Mouse (Mus musculus) MEL (cell line): ENCODE results near the gene Tomt. TPM values are rescaled to one million over a fixed set of nuclear protein-coding genes. Genes with fewer than 3 reads are reported as not detected.

Experiments used
- DNase-seq: peaks from one replicate; pipeline ENCODE4 v3.0.0; 2011; ENCODE audit warnings: low read depth, low spot score
- H3K27ac ChIP-seq: 2 replicates; pipeline ENCODE4 v1.5.1; 2012; ENCODE audit warnings: low read depth, mild to moderate bottlenecking, control low read depth, low read length, moderate library complexity; ENCODE audit not compliant: control insufficient read depth
- H3K27me3 ChIP-seq, 2 experiments: fragments of 150-350 bp in 1 of 2; sonication (generic) in 1 of 2; 2 replicates each; pipeline ENCODE4 v1.6.1; 2012; ENCODE audit warnings: low read length in 2 of 2, mild to moderate bottlenecking in 2 of 2, improper control_type of control experiment in 1 of 2, moderate library complexity in 1 of 2; ENCODE audit not compliant: insufficient read depth in 2 of 2, control insufficient read depth in 1 of 2
- H3K36me3 ChIP-seq, 2 experiments: 2 replicates each; pipeline ENCODE4 v1.6.1; 2012 to 2014; ENCODE audit warnings: low read length in 2 of 2, improper control_type of control experiment in 1 of 2, inconsistent platforms in 1 of 2, mild to moderate bottlenecking in 1 of 2; ENCODE audit not compliant: insufficient read depth in 2 of 2, control insufficient read depth in 1 of 2
- H3K4me1 ChIP-seq, 2 experiments: fragments of 150-350 bp in 1 of 2; sonication (generic) in 1 of 2; 2 replicates each; pipeline ENCODE4 v1.6.1; 2012; ENCODE audit warnings: low read length in 2 of 2, improper control_type of control experiment in 1 of 2, mild to moderate bottlenecking in 1 of 2; ENCODE audit not compliant: insufficient read depth in 2 of 2, control insufficient read depth in 1 of 2
- H3K4me3 ChIP-seq, 2 experiments: fragments of 150-350 bp in 1 of 2; sonication (generic) in 1 of 2; 2 replicates each; pipeline ENCODE4 v1.5.1; 2012; ENCODE audit warnings: low read depth in 2 of 2, low read length in 2 of 2, mild to moderate bottlenecking in 2 of 2, moderate library complexity in 2 of 2, control low read depth in 1 of 2, improper control_type of control experiment in 1 of 2; ENCODE audit not compliant: control insufficient read depth in 1 of 2, insufficient read depth in 1 of 2
- H3K79me2 ChIP-seq: 2 replicates; pipeline ENCODE4 v1.6.1; 2012; ENCODE audit warnings: mild to moderate bottlenecking, low read length, moderate library complexity; ENCODE audit not compliant: control insufficient read depth, poor library complexity, insufficient read depth
- H3K9ac ChIP-seq: 2 replicates; pipeline ENCODE4 v1.6.1; 2012; ENCODE audit warnings: low read depth, mild to moderate bottlenecking, control low read depth, low read length, moderate library complexity; ENCODE audit not compliant: control insufficient read depth, poor library complexity, severe bottlenecking
- H3K9me3 ChIP-seq: fragments of 150-350 bp; sonication (generic); replicated peaks from 2 replicates; pipeline ENCODE4 v1.6.1; 2012; ENCODE audit warnings: mild to moderate bottlenecking, low read length, improper control_type of control experiment, moderate library complexity; ENCODE audit not compliant: insufficient read depth
- CHD1 ChIP-seq: IDR thresholded peaks from 2 replicates; pipeline ENCODE4 v1.6.1; 2012; ENCODE audit warnings: low read depth, mild to moderate bottlenecking, inconsistent platforms, low read length, improper control_type of control experiment
- CTCF ChIP-seq, 3 experiments: IDR thresholded peaks in 2 of 3; conservative IDR thresholded peaks in 1 of 3; 2 replicates each; pipeline ENCODE4 v1.5.1; 2011 to 2012; ENCODE audit warnings: low read length in 3 of 3, low read depth in 2 of 3, mild to moderate bottlenecking in 2 of 3, improper control_type of control experiment in 1 of 3, inconsistent platforms in 1 of 3, mixed read lengths in 1 of 3, moderate library complexity in 1 of 3; ENCODE audit not compliant: control insufficient read depth in 1 of 3, insufficient read depth in 1 of 3, poor library complexity in 1 of 3, severe bottlenecking in 1 of 3
- E2F4 ChIP-seq: IDR thresholded peaks from 2 replicates; pipeline ENCODE4 v1.6.1; 2011; ENCODE audit warnings: low read depth, low read length, improper control_type of control experiment, borderline replicate concordance
- EP300 ChIP-seq, 2 experiments: IDR thresholded peaks; 2 replicates each; pipeline ENCODE4 v1.6.1; 2011; ENCODE audit warnings: improper control_type of control experiment in 2 of 2, low read length in 2 of 2, low read depth in 1 of 2, mild to moderate bottlenecking in 1 of 2
- ETS1 ChIP-seq: IDR thresholded peaks from 2 replicates; pipeline ENCODE4 v1.6.1; 2012; ENCODE audit warnings: low read depth, mild to moderate bottlenecking, inconsistent platforms, low read length, improper control_type of control experiment, moderate library complexity
- GABPA ChIP-seq: IDR thresholded peaks from 2 replicates; pipeline ENCODE4 v1.6.1; 2012; ENCODE audit warnings: low read depth, mild to moderate bottlenecking, inconsistent platforms, low read length, improper control_type of control experiment, moderate library complexity
- HCFC1 ChIP-seq: IDR thresholded peaks from 2 replicates; pipeline ENCODE4 v1.6.1; 2012; ENCODE audit warnings: low read depth, mild to moderate bottlenecking, inconsistent platforms, low read length, improper control_type of control experiment, moderate library complexity
- JUND ChIP-seq: IDR thresholded peaks from 2 replicates; pipeline ENCODE4 v1.6.1; 2011; ENCODE audit warnings: low read depth, mild to moderate bottlenecking, improper control_type of control experiment, low read length
- KAT2A ChIP-seq: conservative IDR thresholded peaks from 2 replicates; pipeline ENCODE4 v1.6.1; 2012; ENCODE audit warnings: low read depth, low read length, improper control_type of control experiment, inconsistent platforms
- MAFK ChIP-seq: IDR thresholded peaks from 2 replicates; pipeline ENCODE4 v1.6.1; 2011; ENCODE audit warnings: low read depth, mild to moderate bottlenecking, low read length, improper control_type of control experiment, borderline replicate concordance
- MAX ChIP-seq: IDR thresholded peaks from 2 replicates; pipeline ENCODE4 v1.6.1; 2011; ENCODE audit warnings: low read length, improper control_type of control experiment
- MXI1 ChIP-seq: IDR thresholded peaks from 2 replicates; pipeline ENCODE4 v1.6.1; 2011; ENCODE audit warnings: mild to moderate bottlenecking, low read depth, low read length, improper control_type of control experiment
- MYB ChIP-seq: IDR thresholded peaks from 2 replicates; pipeline ENCODE4 v1.6.1; 2011; ENCODE audit warnings: mild to moderate bottlenecking, low read depth, low read length, improper control_type of control experiment
- NELFE ChIP-seq: IDR thresholded peaks from 2 replicates; pipeline ENCODE4 v1.6.1; 2011; ENCODE audit warnings: low read depth, low read length, improper control_type of control experiment
- POLR2A ChIP-seq, 2 experiments: IDR thresholded peaks; 2 replicates each; pipeline ENCODE4 v1.6.1; 2011 to 2012; ENCODE audit warnings: low read length in 2 of 2, mild to moderate bottlenecking in 2 of 2, control low read depth in 1 of 2, improper control_type of control experiment in 1 of 2, low read depth in 1 of 2, moderate library complexity in 1 of 2; ENCODE audit not compliant: control insufficient read depth in 1 of 2, insufficient read depth in 1 of 2, poor library complexity in 1 of 2
- POLR2AphosphoS5 ChIP-seq: IDR thresholded peaks from 2 replicates; pipeline ENCODE4 v1.6.1; 2012; ENCODE audit warnings: low read depth, borderline replicate concordance, mild to moderate bottlenecking, inconsistent platforms, low read length, moderate library complexity, mixed read lengths
- RAD21 ChIP-seq: IDR thresholded peaks from 2 replicates; pipeline ENCODE4 v1.6.1; 2011; ENCODE audit warnings: mild to moderate bottlenecking, low read depth, low read length, improper control_type of control experiment
- RCOR1 ChIP-seq: IDR thresholded peaks from 2 replicates; pipeline ENCODE4 v1.6.1; 2012; ENCODE audit warnings: low read depth, mild to moderate bottlenecking, inconsistent platforms, low read length, improper control_type of control experiment
- SMC3 ChIP-seq: IDR thresholded peaks from 2 replicates; pipeline ENCODE4 v1.6.1; 2011; ENCODE audit warnings: low read depth, low read length, improper control_type of control experiment
- TBP ChIP-seq: IDR thresholded peaks from 2 replicates; pipeline ENCODE4 v1.8.0; 2011; ENCODE audit warnings: low read depth, low read length, improper control_type of control experiment
- TCF12 ChIP-seq: IDR thresholded peaks from 2 replicates; pipeline ENCODE4 v1.6.1; 2014; ENCODE audit warnings: low read depth, mild to moderate bottlenecking, inconsistent platforms, low read length, improper control_type of control experiment, moderate library complexity
- UBTF ChIP-seq: IDR thresholded peaks from 2 replicates; pipeline ENCODE4 v1.6.1; 2012; ENCODE audit warnings: low read depth, mild to moderate bottlenecking, inconsistent platforms, low read length, improper control_type of control experiment, moderate library complexity, borderline replicate concordance; ENCODE audit not compliant: insufficient read depth
- USF2 ChIP-seq, 2 experiments: IDR thresholded peaks; 2 replicates each; pipeline ENCODE4 v1.6.1; 2011 to 2012; ENCODE audit warnings: improper control_type of control experiment in 2 of 2, low read length in 2 of 2, borderline replicate concordance in 1 of 2, inconsistent platforms in 1 of 2, low read depth in 1 of 2, mild to moderate bottlenecking in 1 of 2; ENCODE audit not compliant: insufficient read depth in 1 of 2
- ZMIZ1 ChIP-seq: IDR thresholded peaks from 2 replicates; pipeline ENCODE4 v1.6.1; 2012; ENCODE audit warnings: low read depth, mild to moderate bottlenecking, inconsistent platforms, low read length, improper control_type of control experiment, moderate library complexity
- ZNF384 ChIP-seq: IDR thresholded peaks from 2 replicates; pipeline ENCODE4 v1.6.1; 2012; ENCODE audit warnings: low read depth, mild to moderate bottlenecking, inconsistent platforms, low read length, improper control_type of control experiment
- polyA plus RNA-seq, 2 experiments: library from polyadenylated mRNA; stranded (reverse) in 1 of 2; unstranded in 1 of 2; fragments of >175 nt in 1 of 2; fragments of >200 nt in 1 of 2; gene quantifications; 2 replicates each; pipeline versions ENCODE4 v1.2.1 to v1.2.4; 2012; ENCODE audit warnings: low replicate concordance in 2 of 2, low read depth in 1 of 2; ENCODE audit not compliant: insufficient read length in 2 of 2, insufficient read depth in 1 of 2, missing spikeins in 1 of 2
- total RNA-seq: library from RNA; depleted of rRNA; stranded (reverse); fragments of 300-350 nt; gene quantifications from 2 replicates; pipeline ENCODE4 v1.2.3, GENCODE M21; 2012

Gene Tomt
- total and polyA plus RNA-seq, 3 experiments = 0.82 to 1.3 TPM; not detected in 1

DNA sequence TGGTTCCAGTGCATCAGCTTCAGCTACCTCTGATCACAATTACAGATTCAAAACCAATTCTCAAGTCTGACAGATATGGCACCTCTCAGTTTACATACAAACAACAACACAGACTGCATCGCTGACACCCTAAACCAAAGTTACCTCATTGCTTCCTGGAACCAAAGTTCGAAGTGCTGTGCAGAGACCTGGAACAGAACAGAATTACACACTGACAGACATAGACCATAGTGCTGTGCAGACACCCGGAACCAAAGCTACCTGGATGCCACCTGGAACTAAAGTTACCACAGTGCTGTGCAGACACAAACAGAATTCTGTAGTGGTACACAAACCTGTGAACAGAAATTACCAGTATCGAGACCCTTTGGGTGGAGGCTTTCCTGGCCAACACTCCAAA, 33.6 kb upstream of the Tomt start:
- H3K27me3 ChIP-seq = no peaks in the 10 kb centered on the region
- no peak for DNase-seq
- no peak overlapping the region for H3K27ac ChIP-seq
- no peak for TF ChIP-seq NELFE
- no peak for TF ChIP-seq HCFC1
- no peak for TF ChIP-seq ETS1
- TF ChIP-seq E2F4 = no peak
- no peak for TF ChIP-seq ZMIZ1
- TF ChIP-seq MXI1 = no peak
- no peak for TF ChIP-seq ZNF384
- peaks cover 48% of the 10 kb centered on the region for H3K79me2 ChIP-seq
- H3K9ac ChIP-seq = no peak overlapping the region
- peaks cover 4 to 18% of the 10 kb centered on the region in 2 experiments; a peak in 2 of 4 replicates for H3K4me1 ChIP-seq
- no peaks in the 10 kb centered on the region for H3K9me3 ChIP-seq
- H3K36me3 ChIP-seq = peaks cover 8 to 19% of the 10 kb centered on the region in 2 experiments
- H3K4me3 ChIP-seq = no peak overlapping the region

GRCm38 (mm10) chr7:101938348-101938747, 32.2 kb upstream of the Tomt start:
- TF ChIP-seq ZNF384 (no peak), POLR2A (IDR thresholded peaks at IDR 0.05; ENCODE audit: control insufficient read depth in 1 of 2, insufficient read depth in 1 of 2, low read depth in 1 of 2, low read length in 2 of 2, poor library complexity in 1 of 2) (no peak), MYB (no peak), KAT2A (no peak), TCF12 (no peak), TBP (no peak), ZMIZ1 (no peak), RAD21 (no peak)
- no peaks in the 10 kb centered on the region for H3K9me3 ChIP-seq
- no peak overlapping the region for H3K4me3 ChIP-seq
- no peak overlapping the region for H3K9ac ChIP-seq
- H3K4me1 ChIP-seq = peaks cover 4 to 20% of the 10 kb centered on the region in 2 experiments; a peak in 2 of 4 replicates
- peaks cover 8 to 22% of the 10 kb centered on the region in 2 experiments for H3K36me3 ChIP-seq
- no peaks in the 10 kb centered on the region for H3K27me3 ChIP-seq
- peaks cover 58% of the 10 kb centered on the region for H3K79me2 ChIP-seq
- no peak overlapping the region for H3K27ac ChIP-seq
- DNase-seq = no peak

- no peak for DNase-seq
- peaks cover 8 to 26% of the 10 kb centered on the region in 2 experiments for H3K36me3 ChIP-seq
- no peak overlapping the region for H3K27ac ChIP-seq
- TF ChIP-seq POLR2AphosphoS5 (no peak), MAX (no peak), MAFK (no peak), RCOR1 (no peak), ETS1 (no peak), CHD1 (no peak), ZMIZ1 (no peak), MXI1 (no peak), GABPA (no peak), UBTF (no peak), USF2 (IDR thresholded peaks at IDR 0.05; ENCODE audit: borderline replicate concordance in 1 of 2, insufficient read depth in 1 of 2, low read depth in 1 of 2, low read length in 2 of 2) (no peak), EP300 (IDR thresholded peaks at IDR 0.05; ENCODE audit: low read depth in 1 of 2, low read length in 2 of 2) (no peak), TBP (no peak), SMC3 (no peak), CTCF (IDR thresholded peaks at IDR 0.05 in 2 of 3, conservative IDR thresholded peaks at IDR 0.05 in 1 of 3; ENCODE audit: control insufficient read depth in 1 of 3, insufficient read depth in 1 of 3, low read depth in 2 of 3, low read length in 3 of 3, poor library complexity in 1 of 3, severe bottlenecking in 1 of 3) (no peak), JUND (no peak)
- H3K27me3 ChIP-seq = no peaks in the 10 kb centered on the region
- H3K4me3 ChIP-seq = no peak overlapping the region
- H3K79me2 ChIP-seq = peaks cover 61% of the 10 kb centered on the region
- no peaks in the 10 kb centered on the region for H3K9me3 ChIP-seq
- H3K4me1 ChIP-seq = peaks cover 7 to 22% of the 10 kb centered on the region in 2 experiments; a peak in 3 of 4 replicates
- H3K9ac ChIP-seq = no peak overlapping the region
Observed at GRCm38 (mm10) chr7:101937569-101937968, 31.4 kb upstream of the Tomt start.
